Mouse (Mus musculus) limb, embryonic 12.5 days (tissue): Measurements from ENCODE around the gene Mybpc3. TPM values are rescaled to one million over a fixed set of nuclear protein-coding genes. Genes with fewer than 3 reads are reported as not detected.
"Not testable (repeated sequence)": the region's sequence is repeated elsewhere in the genome, so short reads cannot be mapped to it uniquely, and the experiment has no call there.

Experiments used
- ATAC-seq: fragments of 200-750 bp; cut with Nextera tagmentation; 2 replicates; pipeline ENCODE4 v1.8.0; 2017; ENCODE audit warnings: low read depth, moderate TSS enrichment; ENCODE audit not compliant: insufficient number of reproducible peaks, insufficient read depth, low FRiP score, low TSS enrichment
- H3K27ac ChIP-seq: fragments of 300-500 bp; sonication (generic); 2 replicates; pipeline ENCODE4 v1.5.1; 2016; ENCODE audit warnings: mild to moderate bottlenecking, moderate library complexity
- H3K27me3 ChIP-seq: fragments of 300-500 bp; sonication (generic); 2 replicates; pipeline ENCODE4 v1.6.1; 2016; ENCODE audit warnings: mild to moderate bottlenecking, moderate library complexity
- H3K36me3 ChIP-seq: fragments of 300-500 bp; sonication (generic); 2 replicates; pipeline ENCODE4 v1.6.1; 2016; ENCODE audit warnings: mild to moderate bottlenecking, moderate library complexity
- H3K4me1 ChIP-seq: fragments of 300-500 bp; sonication (generic); replicated peaks from 2 replicates; pipeline ENCODE4 v1.6.1; 2016
- H3K4me2 ChIP-seq: fragments of 300-500 bp; sonication (generic); 2 replicates; pipeline ENCODE4 v1.6.1; 2016; ENCODE audit warnings: mild to moderate bottlenecking, moderate library complexity
- H3K4me3 ChIP-seq: fragments of 300-500 bp; sonication (generic); replicated peaks from 2 replicates; pipeline ENCODE4 v1.5.1; 2016; ENCODE audit warnings: mild to moderate bottlenecking
- H3K9ac ChIP-seq: fragments of 300-500 bp; sonication (generic); replicated peaks from 2 replicates; pipeline ENCODE4 v1.6.1; 2016; ENCODE audit warnings: mild to moderate bottlenecking, moderate library complexity
- H3K9me3 ChIP-seq: fragments of 300-500 bp; sonication (generic); 2 replicates; pipeline ENCODE4 v1.6.1; 2016; ENCODE audit warnings: mild to moderate bottlenecking, moderate library complexity
- WGBS: fragments of 180-500 bp; shearing (Covaris S2); methylation state at CpG from one replicate; pipeline ENCODE4 v1.1.7; 2016; 5-methylcytosine and 5-hydroxymethylcytosine counted together
- polyA plus RNA-seq: library from polyadenylated mRNA; unstranded; fragments of >200 nt; fragmentation: Nextera tagmentation; extraction: Ambion mirVana; gene quantifications from 2 replicates; pipeline ENCODE4 v1.2.1, GENCODE M21; 2016

The Mybpc3 gene
- polyA plus RNA-seq, 1 experiment from 2014 or later: 0.09 TPM

GRCm38 (mm10) chr2:91090208-91090607, 27.7 kb upstream of the Mybpc3 start:
- no peak overlapping the region for H3K27ac ChIP-seq
- no peaks in the 10 kb centered on the region for H3K27me3 ChIP-seq
- no peaks in the 10 kb centered on the region for H3K36me3 ChIP-seq
- H3K9me3 ChIP-seq: no peaks in the 10 kb centered on the region
- H3K4me3 ChIP-seq: no peak overlapping the region
- H3K9ac ChIP-seq: no peak overlapping the region
- WGBS: 72% methylated on average over 6 of the region's 6 CpGs
- ATAC-seq: no peak
- no peak overlapping the region for H3K4me2 ChIP-seq
- no peaks in the 10 kb centered on the region for H3K4me1 ChIP-seq

GRCm38 (mm10) chr2:91090827-91091226, 27.1 kb upstream of the Mybpc3 start:
- Histone ChIP-seq H3K27me3 (no peaks in the 10 kb centered on the region), H3K9ac (no peak overlapping the region), H3K4me1 (no peaks in the 10 kb centered on the region), H3K27ac (no peak overlapping the region), H3K4me2 (no peak overlapping the region), H3K9me3 (no peaks in the 10 kb centered on the region), H3K36me3 (no peaks in the 10 kb centered on the region), H3K4me3 (no peak overlapping the region)
- WGBS: 76% methylated on average over 6 of the region's 6 CpGs
- ATAC-seq: no peak

- Histone ChIP-seq H3K27ac (no peak overlapping the region), H3K9me3 (no peaks in the 10 kb centered on the region), H3K4me2 (no peak overlapping the region), H3K4me1 (no peaks in the 10 kb centered on the region), H3K27me3 (no peaks in the 10 kb centered on the region; the same call in 1 of the 2 replicates), H3K36me3 (no peaks in the 10 kb centered on the region), H3K4me3 (no peak overlapping the region), H3K9ac (no peak overlapping the region)
- 68% methylated on average over 14 of the region's 14 CpGs for WGBS
- ATAC-seq: no peak
These were observed 21.4 kb upstream of the Mybpc3 start for GRCm38 (mm10) chr2:91096524-91096923.

GRCm38 (mm10) chr2:91097015-91097414, 20.9 kb upstream of the Mybpc3 start:
- H3K9ac ChIP-seq: no peak overlapping the region
- ATAC-seq: no peak
- WGBS: 86% methylated on average over 10 of the region's 10 CpGs
- H3K9me3 ChIP-seq: no peaks in the 10 kb centered on the region
- no peaks in the 10 kb centered on the region; the same call in 1 of the 2 replicates for H3K27me3 ChIP-seq
- H3K27ac ChIP-seq: no peak overlapping the region
- H3K36me3 ChIP-seq: no peaks in the 10 kb centered on the region
- H3K4me1 ChIP-seq: no peaks in the 10 kb centered on the region
- H3K4me3 ChIP-seq: no peak overlapping the region
- no peak overlapping the region for H3K4me2 ChIP-seq

DNA sequence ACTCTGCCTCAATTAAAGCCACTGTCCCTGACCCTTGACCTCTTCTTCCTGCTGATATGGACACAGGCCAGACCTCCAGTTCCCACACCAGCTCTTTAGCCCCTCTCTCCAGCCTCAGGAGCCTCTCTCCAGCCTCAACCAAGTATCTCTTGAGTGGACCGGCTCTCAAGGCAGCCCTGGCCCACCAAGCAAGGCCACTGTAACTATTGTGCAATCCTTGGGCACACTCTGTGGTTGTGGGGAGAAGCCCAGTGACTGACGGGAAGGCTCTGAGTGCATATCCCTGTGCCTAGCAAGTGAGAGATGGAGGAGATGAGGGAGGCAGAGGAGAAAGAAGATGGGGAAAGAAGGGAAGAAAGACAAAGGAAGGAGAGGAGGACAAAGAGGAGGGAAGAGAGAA, 19.8 kb upstream of the Mybpc3 start:
- Histone ChIP-seq H3K9ac (no peak overlapping the region), H3K4me3 (no peak overlapping the region), H3K4me2 (no peak overlapping the region), H3K36me3 (no peaks in the 10 kb centered on the region), H3K27ac (no peak overlapping the region), H3K4me1 (no peaks in the 10 kb centered on the region), H3K27me3 (no peaks in the 10 kb centered on the region; the same call in 1 of the 2 replicates), H3K9me3 (no peaks in the 10 kb centered on the region)
- WGBS: 85% methylated on average over 2 of the region's 2 CpGs
- ATAC-seq: no peak

- no peaks in the 10 kb centered on the region for H3K36me3 ChIP-seq
- peak; percentile 84; the same call in 1 of the 2 replicates for ATAC-seq
- WGBS: 19% methylated on average over 7 of the region's 7 CpGs
- H3K4me2 ChIP-seq: no peak overlapping the region
- no peak overlapping the region for H3K9ac ChIP-seq
- H3K27me3 ChIP-seq: peaks cover 3% of the 10 kb centered on the region; the same call in 1 of the 2 replicates
- no peaks in the 10 kb centered on the region for H3K4me1 ChIP-seq
- no peak overlapping the region for H3K27ac ChIP-seq
- no peak overlapping the region for H3K4me3 ChIP-seq
- no peaks in the 10 kb centered on the region for H3K9me3 ChIP-seq
These were observed 16.7 kb upstream of the Mybpc3 start for GRCm38 (mm10) chr2:91101124-91101740.

- Histone ChIP-seq H3K27me3 (0 out of 2 replicates have a peak, but pooled peaks cover 3% of the 10 kb centered on the region), H3K36me3 (no peaks in the 10 kb centered on the region), H3K4me1 (no peaks in the 10 kb centered on the region), H3K9ac (no peak overlapping the region), H3K4me3 (no peak overlapping the region), H3K4me2 (no peak overlapping the region), H3K27ac (no peak overlapping the region), H3K9me3 (no peaks in the 10 kb centered on the region)
- no peak for ATAC-seq
- WGBS: 85% methylated on average over 3 of the region's 3 CpGs
These were observed 9.8 kb upstream of the Mybpc3 start for GRCm38 (mm10) chr2:91108156-91108555.

- Histone ChIP-seq H3K27ac (no peak overlapping the region), H3K9ac (no peak overlapping the region), H3K9me3 (no peaks in the 10 kb centered on the region), H3K27me3 (0 out of 2 replicates have a peak, but pooled peaks cover 3% of the 10 kb centered on the region), H3K4me1 (no peaks in the 10 kb centered on the region), H3K4me2 (no peak overlapping the region), H3K4me3 (no peak overlapping the region), H3K36me3 (no peaks in the 10 kb centered on the region)
- ATAC-seq: no peak
- 82% methylated on average over 5 of the region's 5 CpGs for WGBS
These were observed 8.7 kb upstream of the Mybpc3 start for GRCm38 (mm10) chr2:91109241-91109640.

DNA sequence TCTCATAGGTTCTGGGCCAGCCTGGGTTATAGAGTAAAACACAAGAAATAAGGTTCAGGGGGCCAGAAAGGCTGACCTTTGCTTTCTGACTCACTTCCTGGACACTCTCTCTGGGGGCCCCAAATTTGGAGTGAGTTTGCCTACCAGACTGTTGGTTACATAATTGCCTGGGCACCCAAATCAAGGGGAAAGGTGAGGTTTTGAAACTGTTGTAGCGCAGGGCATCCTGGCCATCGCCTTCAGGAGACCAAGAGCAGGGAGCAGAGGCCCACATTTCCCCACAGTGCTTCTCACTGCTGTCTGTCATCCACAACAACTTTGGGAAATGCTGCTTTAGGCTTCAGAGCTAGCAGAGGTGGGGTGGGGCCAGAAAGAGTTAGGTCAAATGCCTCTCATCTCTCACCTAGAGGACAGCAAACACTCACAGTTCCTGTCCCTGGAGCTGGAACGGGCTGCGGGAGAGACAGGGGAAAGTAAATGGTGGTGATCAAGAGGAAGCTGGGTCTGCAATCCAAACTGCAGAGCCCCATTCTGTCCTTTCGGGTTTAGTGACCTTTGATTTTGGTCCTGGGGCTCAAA, 8.0 kb upstream of the Mybpc3 start:
- no peaks in the 10 kb centered on the region for H3K36me3 ChIP-seq
- no peaks in the 10 kb centered on the region for H3K9me3 ChIP-seq
- 0 out of 2 replicates have a peak, but pooled peaks cover 3% of the 10 kb centered on the region for H3K27me3 ChIP-seq
- no peak overlapping the region for H3K4me3 ChIP-seq
- WGBS: 92% methylated on average over 5 of the region's 5 CpGs
- no peak overlapping the region for H3K27ac ChIP-seq
- H3K9ac ChIP-seq: no peak overlapping the region
- H3K4me1 ChIP-seq: no peaks in the 10 kb centered on the region
- ATAC-seq: no peak
- H3K4me2 ChIP-seq: no peak overlapping the region

GRCm38 (mm10) chr2:91110429-91110828, 7.5 kb upstream of the Mybpc3 start:
- Histone ChIP-seq H3K9ac (no peak overlapping the region), H3K27ac (no peak overlapping the region), H3K36me3 (no peaks in the 10 kb centered on the region), H3K4me2 (no peak overlapping the region), H3K4me1 (peaks cover 5% of the 10 kb centered on the region; the same call in 1 of the 2 replicates), H3K9me3 (no peaks in the 10 kb centered on the region), H3K27me3 (peaks cover 2% of the 10 kb centered on the region; the same call in 1 of the 2 replicates), H3K4me3 (no peak overlapping the region)
- 74% methylated on average over 6 of the region's 6 CpGs for WGBS
- no peak for ATAC-seq

- H3K27me3 ChIP-seq: peaks cover 12% of the 10 kb centered on the region
- not testable (repeated sequence) for H3K27ac ChIP-seq, H3K9me3 ChIP-seq, H3K9ac ChIP-seq, H3K4me2 ChIP-seq, H3K4me3 ChIP-seq, H3K36me3 ChIP-seq, ATAC-seq
- WGBS: 89% methylated on average over 3 of the region's 3 CpGs
- H3K4me1 ChIP-seq: peaks cover 12% of the 10 kb centered on the region; the same call in 1 of the 2 replicates
These were observed 6.1 kb upstream of the Mybpc3 start for GRCm38 (mm10) chr2:91111832-91112231.
